Mouse (Mus musculus): ENCODE data around the gene Hist1h3b. TPM values are rescaled to one million over a fixed set of nuclear protein-coding genes. Genes with fewer than 3 reads are reported as not detected.
"Not testable (repeated sequence)": the region's sequence is repeated elsewhere in the genome, so short reads cannot be mapped to it uniquely, and the experiment has no call there.

The Hist1h3b gene
- polyA plus RNA-seq, 1 experiment from 2014 or later: 6.7 TPM

DNA sequence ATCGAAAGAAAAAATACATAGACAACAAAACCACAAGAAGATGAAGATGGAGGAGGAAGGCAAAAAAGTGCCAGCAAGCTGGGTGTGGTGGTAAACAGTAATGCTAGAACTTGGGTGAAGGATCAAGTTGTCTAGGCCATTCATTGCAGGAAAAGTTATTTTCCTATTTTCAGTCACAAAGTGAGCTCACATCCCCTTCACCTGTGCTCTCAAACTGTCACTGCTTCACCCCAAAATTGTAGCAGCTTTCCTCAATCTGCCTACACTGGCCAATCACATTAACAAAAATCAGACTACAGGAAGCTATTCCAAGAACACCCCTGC, 7.8 kb downstream of the Hist1h3b start:
- Histone ChIP-seq H3K36me3 (ENCODE audit: control insufficient read depth, insufficient read depth) (no peaks in the 10 kb centered on the region), H3K9ac (replicated peaks; ENCODE audit: low read depth, low read length) (no peak overlapping the region), H3K27me3 (replicated peaks; ENCODE audit: control insufficient read depth, insufficient read depth, low read length) (no peaks in the 10 kb centered on the region), H3K4me2 (ENCODE audit: low read length) (peak overlapping the region; percentile 94), H3K9me3 (ENCODE audit: control insufficient read depth, low read length) (no peaks in the 10 kb centered on the region), H3K4me3 (replicated peaks; ENCODE audit: low read length) (no peak overlapping the region; the same call in 1 of the 2 replicates), H3K27ac (ENCODE audit: low read length) (no peak overlapping the region; the same call in 1 of the 2 replicates), H3K4me1 (replicated peaks; ENCODE audit: control insufficient read depth, insufficient read depth, low read length) (peaks cover 30% of the 10 kb centered on the region)
- WGBS: 76% methylated on average over 1 of the region's 1 CpGs
- no peak for ATAC-seq

DNA sequence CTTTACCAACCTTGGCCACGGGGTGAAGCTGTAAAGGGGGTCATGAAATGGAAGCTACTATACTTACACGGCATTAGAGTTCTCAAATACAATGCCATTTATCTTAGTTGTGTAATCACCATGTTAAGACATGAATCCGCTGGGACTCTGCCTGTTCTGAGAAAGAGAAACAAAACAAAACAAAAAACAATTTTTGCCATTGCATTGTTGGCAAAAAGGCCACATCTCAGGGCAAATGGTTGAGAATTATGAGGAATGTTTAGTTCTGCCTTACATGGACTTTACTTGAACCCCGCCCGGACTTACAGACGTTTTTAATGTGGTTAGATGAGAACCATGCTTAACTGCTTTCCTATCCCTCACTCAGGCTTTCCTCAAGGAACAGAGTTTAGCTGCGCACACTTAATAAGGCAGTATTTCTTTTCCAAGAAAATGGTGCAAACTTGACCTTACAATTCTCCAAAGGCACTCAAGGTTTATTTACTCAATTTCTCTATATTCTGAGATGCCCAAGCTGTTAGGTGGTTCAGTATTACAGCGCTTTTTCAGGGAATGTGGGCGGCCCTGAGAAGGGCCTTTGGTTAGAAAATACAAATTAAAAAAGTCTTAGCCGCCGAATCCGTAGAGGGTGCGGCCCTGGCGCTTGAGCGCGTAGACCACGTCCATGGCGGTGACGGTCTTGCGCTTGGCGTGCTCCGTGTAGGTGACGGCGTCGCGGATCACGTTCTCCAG, 8.3 kb downstream of the Hist1h3b start:
- no peaks in the 10 kb centered on the region for H3K9me3 ChIP-seq (ENCODE audit: control insufficient read depth, low read length)
- H3K27me3 ChIP-seq (replicated peaks; ENCODE audit: control insufficient read depth, insufficient read depth, low read length): no peaks in the 10 kb centered on the region
- no peaks in the 10 kb centered on the region for H3K36me3 ChIP-seq (ENCODE audit: control insufficient read depth, insufficient read depth)
- WGBS: 1% methylated on average over 19 of the region's 27 CpGs
- H3K9ac ChIP-seq (replicated peaks; ENCODE audit: low read depth, low read length): peak overlapping the region; percentile 57
- H3K4me2 ChIP-seq (ENCODE audit: low read length): peak overlapping the region; percentile 94
- peak overlapping the region; percentile 86 for H3K27ac ChIP-seq (ENCODE audit: low read length)
- peaks cover 30% of the 10 kb centered on the region for H3K4me1 ChIP-seq (replicated peaks; ENCODE audit: control insufficient read depth, insufficient read depth, low read length)
- peak; percentile 23 for ATAC-seq
- H3K4me3 ChIP-seq (replicated peaks; ENCODE audit: low read length): peak overlapping the region; percentile 51

DNA sequence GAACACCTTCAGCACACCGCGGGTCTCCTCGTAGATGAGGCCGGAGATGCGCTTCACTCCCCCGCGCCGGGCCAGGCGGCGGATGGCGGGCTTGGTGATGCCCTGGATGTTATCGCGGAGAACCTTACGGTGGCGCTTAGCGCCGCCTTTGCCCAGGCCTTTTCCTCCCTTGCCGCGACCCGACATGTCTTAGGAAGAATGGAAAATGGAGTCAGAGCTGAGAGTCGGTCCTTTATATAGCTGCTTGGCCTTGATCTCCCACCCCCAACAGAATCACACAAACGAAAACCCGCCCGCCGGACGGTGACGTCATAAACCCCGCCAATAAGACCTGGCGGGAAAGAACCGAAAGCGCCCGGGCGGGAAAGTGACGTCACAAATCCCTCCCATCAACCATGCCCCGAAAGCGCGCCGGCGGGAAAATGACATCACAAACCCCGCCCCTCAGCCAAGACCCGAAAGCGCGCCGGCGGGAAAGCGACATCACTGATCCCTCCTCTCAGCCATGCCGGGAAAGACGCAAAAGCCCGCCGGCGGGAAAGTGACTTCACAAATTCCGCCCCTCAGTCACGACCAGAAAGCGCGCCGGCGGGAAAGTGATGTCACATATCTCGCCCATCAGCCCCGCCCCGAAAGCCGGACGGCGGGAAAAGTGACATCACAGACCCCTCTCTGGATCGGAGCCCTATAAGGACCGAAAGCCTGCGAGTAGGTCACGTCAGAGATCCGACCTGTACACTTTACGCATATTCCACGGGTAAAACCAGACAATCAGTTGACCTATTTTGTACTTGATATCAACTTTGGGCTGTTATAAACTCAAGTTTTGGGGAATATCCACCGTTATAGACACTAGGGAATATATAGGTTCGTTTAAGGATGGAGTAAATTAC, 9.2 kb downstream of the Hist1h3b start, which contains the start of gene Hist1h4a:
TSS of gene Hist1h4a (minus strand) at position 259 of the 893 bp plus-strand sequence.
- Histone ChIP-seq H3K4me1 (replicated peaks; ENCODE audit: control insufficient read depth, insufficient read depth, low read length) (peaks cover 30% of the 10 kb centered on the region), H3K9me3 (ENCODE audit: control insufficient read depth, low read length) (no peaks in the 10 kb centered on the region), H3K27me3 (replicated peaks; ENCODE audit: control insufficient read depth, insufficient read depth, low read length) (no peaks in the 10 kb centered on the region), H3K36me3 (ENCODE audit: control insufficient read depth, insufficient read depth) (no peaks in the 10 kb centered on the region), H3K9ac (replicated peaks; ENCODE audit: low read depth, low read length) (peak within 1 kb of the TSS; percentile 57), H3K4me3 (replicated peaks; ENCODE audit: low read length) (peak within 1 kb of the TSS; percentile 51), H3K27ac (ENCODE audit: low read length) (peak within 1 kb of the TSS; percentile 86), H3K4me2 (ENCODE audit: low read length) (peak within 1 kb of the TSS; percentile 94)
- WGBS: under 1% methylated on average over 64 of the region's 72 CpGs
- ATAC-seq: peak; percentile 71

DNA sequence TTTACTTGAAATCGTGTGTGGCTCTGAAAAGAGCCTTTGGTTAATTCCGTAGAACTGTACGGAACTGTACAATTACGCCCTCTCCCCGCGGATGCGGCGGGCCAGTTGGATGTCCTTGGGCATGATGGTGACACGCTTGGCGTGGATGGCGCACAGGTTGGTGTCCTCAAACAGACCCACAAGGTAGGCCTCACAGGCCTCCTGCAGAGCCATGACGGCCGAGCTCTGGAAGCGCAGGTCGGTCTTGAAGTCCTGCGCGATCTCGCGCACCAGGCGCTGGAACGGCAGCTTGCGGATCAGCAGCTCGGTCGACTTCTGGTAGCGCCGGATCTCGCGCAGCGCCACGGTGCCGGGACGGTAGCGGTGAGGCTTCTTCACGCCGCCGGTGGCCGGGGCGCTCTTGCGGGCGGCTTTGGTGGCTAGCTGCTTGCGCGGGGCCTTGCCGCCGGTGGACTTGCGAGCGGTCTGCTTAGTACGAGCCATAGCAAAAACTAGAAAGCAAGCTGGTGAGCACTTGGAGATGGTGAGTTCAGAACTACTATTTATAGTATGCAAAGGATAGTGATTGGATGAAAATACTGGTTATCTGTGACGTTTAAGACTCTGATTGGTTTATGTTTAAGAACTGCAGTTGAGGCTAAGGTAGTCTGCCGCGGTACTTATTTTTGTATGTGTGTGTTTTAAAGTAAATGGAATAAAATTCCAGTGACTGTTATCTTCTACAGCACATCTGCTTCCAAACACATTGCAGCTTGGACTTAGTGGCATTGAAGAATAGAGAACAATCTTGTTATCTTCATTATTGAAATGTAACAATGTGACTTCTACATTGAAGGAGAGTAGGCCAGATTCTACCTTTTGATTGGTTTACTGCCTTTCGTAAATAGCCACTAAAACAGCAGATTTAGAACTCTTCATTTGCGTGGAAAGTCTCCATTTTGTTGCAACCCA, 10.1 kb downstream of the Hist1h3b start, which contains the start of gene Hist1h3a:
TSS of gene Hist1h3a (minus strand) at position 516 of the 951 bp plus-strand sequence.
- peak; percentile 67 for ATAC-seq
- not testable (repeated sequence) for H3K9me3 ChIP-seq (ENCODE audit: control insufficient read depth, low read length); H3K27me3 ChIP-seq (replicated peaks; ENCODE audit: control insufficient read depth, insufficient read depth, low read length); H3K36me3 ChIP-seq (ENCODE audit: control insufficient read depth, insufficient read depth)
- H3K9ac ChIP-seq (replicated peaks; ENCODE audit: low read depth, low read length): peak within 1 kb of the TSS; percentile 46
- peaks cover 30% of the 10 kb centered on the region for H3K4me1 ChIP-seq (replicated peaks; ENCODE audit: control insufficient read depth, insufficient read depth, low read length)
- H3K27ac ChIP-seq (ENCODE audit: low read length): peak within 1 kb of the TSS; percentile 84
- H3K4me3 ChIP-seq (replicated peaks; ENCODE audit: low read length): peak within 1 kb of the TSS; percentile 63
- peak within 1 kb of the TSS; percentile 94 for H3K4me2 ChIP-seq (ENCODE audit: low read length)
- under 1% methylated on average over 31 of the region's 52 CpGs for WGBS

DNA sequence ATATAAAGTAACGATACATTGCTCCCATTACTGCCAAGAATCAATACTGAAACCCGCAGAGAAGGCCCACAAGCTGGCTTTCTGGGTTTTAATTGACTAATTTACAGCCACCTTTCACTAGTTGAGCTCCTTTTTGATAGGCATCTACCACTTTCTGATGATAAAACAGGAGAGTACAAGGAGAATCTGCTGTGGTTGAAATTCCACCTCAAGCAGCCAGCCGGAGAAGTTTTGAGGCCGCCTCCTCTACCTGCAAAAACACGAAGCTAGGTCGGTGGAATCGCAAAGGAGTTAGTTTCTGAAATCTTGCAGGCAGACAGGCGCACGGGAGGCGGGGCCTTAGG, 11.1 kb downstream of the Hist1h3b start:
- Histone ChIP-seq H3K36me3 (ENCODE audit: control insufficient read depth, insufficient read depth) (no peaks in the 10 kb centered on the region), H3K9me3 (ENCODE audit: control insufficient read depth, low read length) (no peaks in the 10 kb centered on the region), H3K4me1 (replicated peaks; ENCODE audit: control insufficient read depth, insufficient read depth, low read length) (peaks cover 25% of the 10 kb centered on the region), H3K4me3 (replicated peaks; ENCODE audit: low read length) (peak overlapping the region; percentile 63), H3K27ac (ENCODE audit: low read length) (peak overlapping the region; percentile 84), H3K9ac (replicated peaks; ENCODE audit: low read depth, low read length) (peak overlapping the region; percentile 37; the same call in 1 of the 2 replicates), H3K27me3 (replicated peaks; ENCODE audit: control insufficient read depth, insufficient read depth, low read length) (no peaks in the 10 kb centered on the region), H3K4me2 (ENCODE audit: low read length) (peak overlapping the region; percentile 94)
- WGBS: under 1% methylated on average over 10 of the region's 10 CpGs
- ATAC-seq: no peak

DNA sequence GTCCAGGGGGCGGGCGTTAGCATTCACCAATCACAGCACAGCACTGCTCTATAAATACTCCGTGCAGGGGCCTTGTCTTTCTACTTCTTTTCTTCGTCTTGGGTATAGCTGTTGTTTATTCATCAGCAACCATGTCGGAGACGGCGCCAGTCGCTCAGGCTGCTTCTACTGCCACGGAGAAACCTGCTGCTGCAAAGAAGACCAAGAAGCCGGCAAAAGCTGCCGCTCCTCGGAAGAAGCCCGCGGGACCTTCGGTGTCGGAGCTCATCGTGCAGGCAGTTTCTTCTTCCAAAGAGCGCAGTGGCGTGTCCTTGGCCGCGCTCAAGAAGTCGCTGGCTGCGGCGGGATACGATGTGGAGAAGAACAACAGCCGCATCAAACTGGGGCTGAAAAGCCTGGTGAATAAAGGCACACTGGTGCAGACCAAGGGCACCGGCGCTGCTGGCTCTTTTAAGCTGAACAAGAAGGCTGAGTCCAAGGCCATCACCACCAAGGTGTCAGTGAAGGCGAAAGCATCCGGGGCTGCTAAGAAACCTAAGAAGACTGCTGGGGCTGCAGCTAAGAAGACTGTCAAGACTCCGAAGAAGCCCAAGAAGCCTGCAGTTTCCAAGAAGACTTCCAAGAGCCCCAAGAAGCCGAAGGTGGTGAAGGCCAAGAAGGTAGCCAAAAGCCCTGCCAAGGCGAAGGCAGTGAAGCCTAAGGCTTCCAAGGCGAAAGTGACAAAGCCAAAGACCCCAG, 11.7 kb downstream of the Hist1h3b start, which contains the start of gene Hist1h1a:
TSS of gene Hist1h1a (plus strand) at position 81 of the 738 bp plus-strand sequence.
- Histone ChIP-seq H3K4me2 (ENCODE audit: low read length) (peak within 1 kb of the TSS; percentile 94), H3K9me3 (ENCODE audit: control insufficient read depth, low read length) (no peaks in the 10 kb centered on the region), H3K9ac (replicated peaks; ENCODE audit: low read depth, low read length) (peak within 1 kb of the TSS; percentile 66), H3K4me3 (replicated peaks; ENCODE audit: low read length) (peak within 1 kb of the TSS; percentile 63), H3K4me1 (replicated peaks; ENCODE audit: control insufficient read depth, insufficient read depth, low read length) (peaks cover 25% of the 10 kb centered on the region), H3K27me3 (replicated peaks; ENCODE audit: control insufficient read depth, insufficient read depth, low read length) (no peaks in the 10 kb centered on the region), H3K36me3 (ENCODE audit: control insufficient read depth, insufficient read depth) (no peaks in the 10 kb centered on the region), H3K27ac (ENCODE audit: low read length) (peak within 1 kb of the TSS; percentile 84)
- WGBS: 2% methylated on average over 34 of the region's 34 CpGs
- peak; percentile 72 for ATAC-seq

DNA sequence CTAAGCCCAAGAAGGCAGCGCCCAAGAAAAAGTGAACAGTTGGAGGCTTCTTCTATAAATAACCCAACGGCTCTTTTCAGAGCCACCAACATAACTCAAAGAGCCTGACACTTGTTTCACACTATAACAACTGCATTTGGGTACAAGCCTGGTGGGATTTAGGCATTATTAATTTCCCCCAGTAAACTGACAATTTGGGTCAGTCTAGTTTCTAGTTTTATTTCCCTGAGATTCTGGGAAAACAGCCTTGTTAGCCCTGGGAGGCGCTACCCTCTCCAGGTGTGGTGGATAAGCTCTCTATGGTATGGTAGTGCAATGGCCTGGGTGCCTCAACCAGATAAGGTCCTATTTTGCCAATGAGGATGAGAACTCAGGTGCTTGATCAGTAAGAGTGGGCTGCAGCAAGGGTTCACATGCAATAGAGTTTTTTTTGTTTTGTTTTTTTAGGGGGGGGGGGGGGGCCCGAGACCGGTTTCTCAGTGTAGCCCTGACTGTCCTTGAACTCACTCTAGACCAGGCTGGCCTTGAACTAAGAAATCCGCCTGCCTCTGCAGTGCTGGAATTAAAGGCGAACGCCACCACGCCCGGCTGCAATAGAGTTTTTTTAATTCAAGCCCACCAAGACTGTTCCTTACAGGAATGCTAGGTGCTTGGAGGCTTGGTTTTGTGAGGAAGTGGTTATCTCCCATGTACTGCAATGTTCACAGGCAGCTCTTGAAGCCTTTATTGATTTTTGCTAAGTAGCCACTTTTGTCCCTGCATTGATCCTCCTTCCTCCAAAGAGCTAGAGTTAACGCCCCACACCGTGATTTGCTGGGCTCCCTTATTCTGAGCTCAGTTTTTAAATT, 12.5 kb downstream of the Hist1h3b start:
- Histone ChIP-seq H3K36me3 (ENCODE audit: control insufficient read depth, insufficient read depth) (no peaks in the 10 kb centered on the region), H3K4me2 (ENCODE audit: low read length) (peak overlapping the region; percentile 94), H3K27ac (ENCODE audit: low read length) (peak overlapping the region; percentile 84), H3K9me3 (ENCODE audit: control insufficient read depth, low read length) (no peaks in the 10 kb centered on the region), H3K9ac (replicated peaks; ENCODE audit: low read depth, low read length) (peak overlapping the region; percentile 66), H3K27me3 (replicated peaks; ENCODE audit: control insufficient read depth, insufficient read depth, low read length) (no peaks in the 10 kb centered on the region), H3K4me1 (replicated peaks; ENCODE audit: control insufficient read depth, insufficient read depth, low read length) (peaks cover 25% of the 10 kb centered on the region), H3K4me3 (replicated peaks; ENCODE audit: low read length) (peak overlapping the region; percentile 63)
- ATAC-seq: no peak
- WGBS: 32% methylated on average over 12 of the region's 12 CpGs

DNA sequence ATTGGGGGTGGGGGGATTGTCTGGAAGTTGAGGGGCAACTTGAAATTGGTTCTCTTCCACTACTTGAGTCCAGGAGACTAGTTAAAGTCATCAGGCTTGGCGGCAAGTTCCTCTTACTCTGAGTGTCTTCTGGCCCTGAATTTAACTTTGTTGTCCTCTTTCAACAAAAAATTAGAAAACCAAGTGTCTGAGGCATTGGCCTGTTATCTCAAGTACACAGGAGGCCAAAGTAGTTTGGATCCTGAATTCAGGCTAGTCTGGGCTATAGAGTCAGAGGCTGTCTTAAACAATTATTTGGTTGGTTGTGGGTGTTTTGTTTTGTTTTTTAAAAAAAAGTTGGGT, 13.1 kb downstream of the Hist1h3b start:
- no peaks in the 10 kb centered on the region for H3K27me3 ChIP-seq (replicated peaks; ENCODE audit: control insufficient read depth, insufficient read depth, low read length)
- peaks cover 22% of the 10 kb centered on the region for H3K4me1 ChIP-seq (replicated peaks; ENCODE audit: control insufficient read depth, insufficient read depth, low read length)
- no peak overlapping the region for H3K4me3 ChIP-seq (replicated peaks; ENCODE audit: low read length)
- H3K27ac ChIP-seq (ENCODE audit: low read length): no peak overlapping the region
- no peak overlapping the region for H3K4me2 ChIP-seq (ENCODE audit: low read length)
- no peaks in the 10 kb centered on the region for H3K9me3 ChIP-seq (ENCODE audit: control insufficient read depth, low read length)
- no peaks in the 10 kb centered on the region for H3K36me3 ChIP-seq (ENCODE audit: control insufficient read depth, insufficient read depth)
- H3K9ac ChIP-seq (replicated peaks; ENCODE audit: low read depth, low read length): no peak overlapping the region
- no peak for ATAC-seq
- 59% methylated on average over 1 of the region's 1 CpGs for WGBS
